Mouse (Mus musculus) lung, adult 10 weeks (tissue): Measurements from ENCODE around the gene Defa34. TPM values are rescaled to one million over a fixed set of nuclear protein-coding genes. Genes with fewer than 3 reads are reported as not detected.

Experiments
- polyA plus RNA-seq: library from polyadenylated mRNA; stranded (reverse); fragments of 350-450 nt; fragmentation: Illumina TruSeq; extraction: RNeasy Lipid Tissue Mini Kit (QIAGEN cat#74804); gene quantifications from one replicate; pipeline ENCODE4 v1.2.3, GENCODE M21; 2014; ENCODE audit warnings: low read depth, low replicate concordance; ENCODE audit not compliant: insufficient read depth

Defa34 gene
- not detected for polyA plus RNA-seq

GRCm38 (mm10) chr8:21665497-21665896 is at the start of gene Defa34:
Defa34 (plus strand) TSS chr8:21665797.

GRCm38 (mm10) chr8:21617883-21618282 is 47.7 kb upstream of the Defa34 start, which contains the start of gene Defa26:
Defa26 (plus strand) TSS chr8:21618183.

GRCm38 (mm10) chr8:21655480-21655879 is 10.1 kb upstream of the Defa34 start, which contains the start of gene Defa17:
Defa17 (plus strand) TSS chr8:21655780.

GRCm38 (mm10) chr8:21703545-21703944 is 37.9 kb downstream of the Defa34 start, which contains the start of gene AY761184:
AY761184 (minus strand) TSS chr8:21703645.

Other genes with a start within 250 kb of the Defa34 start
- gene Defa36, start 238.4 kb upstream of the Defa34 start, polyA plus RNA-seq, result not detected
- not detected for gene Gm7849, start 209.2 kb upstream of the Defa34 start, polyA plus RNA-seq
- not detected for gene Defa20, start 156.5 kb upstream of the Defa34 start, polyA plus RNA-seq
- not detected for gene Defa32, start 136.8 kb upstream of the Defa34 start, polyA plus RNA-seq
- not detected for gene Defa37, start 100.4 kb upstream of the Defa34 start, polyA plus RNA-seq
- gene Defa28, start 82.8 kb upstream of the Defa34 start, polyA plus RNA-seq, result not detected
- not detected for gene Gm7861, start 71.3 kb upstream of the Defa34 start, polyA plus RNA-seq
- not detected for gene Defa26, start 47.6 kb upstream of the Defa34 start, polyA plus RNA-seq
- gene Defa17, start 10.0 kb upstream of the Defa34 start, polyA plus RNA-seq, result not detected
- not detected for gene AY761184, start 37.8 kb downstream of the Defa34 start, polyA plus RNA-seq
- not detected for gene Defa24, start 68.7 kb downstream of the Defa34 start, polyA plus RNA-seq
- gene Defb50, start 157.7 kb downstream of the Defa34 start, polyA plus RNA-seq, result not detected
- not detected for gene Defb2, start 174.1 kb downstream of the Defa34 start, polyA plus RNA-seq
- not detected for gene Defb10, start 193.1 kb downstream of the Defa34 start, polyA plus RNA-seq
- gene Defb9, start 219.6 kb downstream of the Defa34 start, polyA plus RNA-seq, result not detected
- gene Defb11, start 240.6 kb downstream of the Defa34 start, polyA plus RNA-seq, result not detected